9 mouse cellular contexts compared by ENCODE assay signal in the genomic region with DNA sequence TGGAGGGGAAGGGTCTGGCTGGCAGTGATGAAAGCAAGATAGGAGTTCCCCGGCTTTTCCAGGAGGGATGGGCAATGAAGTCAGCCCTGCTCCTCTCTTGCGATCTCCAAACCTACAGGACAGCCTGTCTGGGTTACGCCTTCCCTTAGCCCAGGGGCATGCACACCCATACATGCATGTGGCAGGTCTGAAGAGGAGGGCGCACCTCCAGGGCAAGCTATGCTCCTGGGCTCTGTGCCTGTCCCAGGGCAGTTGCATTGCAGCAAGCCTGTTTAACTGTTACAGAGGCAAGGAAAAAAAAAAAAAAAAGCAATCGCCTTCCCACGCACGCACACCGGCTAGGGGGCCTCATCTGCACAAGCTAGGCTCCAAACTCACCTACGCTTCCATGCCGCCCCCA.
DNase-seq lines count a peak whose midpoint lies in the region; ATAC-seq lines count a peak whose summit lies in the region.
"Had no signal": no experiment of that assay in that cellular context is flagged by ENCODE, and none has a peak within 500 bp of the region (broad histone marks: within the 10 kb centered on the region; RNA-seq: fewer than 3 reads in every experiment).

No protein-coding gene starts in this region.

- peaks cover 23% of the 10 kb centered on the region for H3K27me3 ChIP-seq in erythroblast, embryonic 14.5 days (ENCODE audit: control insufficient read depth)
- peaks cover 27% of the 10 kb centered on the region for H3K27me3 ChIP-seq in embryonic facial prominence, embryonic 13.5 days
- no peaks in the 10 kb centered on the region; the same call in 1 of the 2 replicates for H3K27me3 ChIP-seq in midbrain, embryonic 15.5 days (replicated peaks)

- H3K4me2 ChIP-seq in embryonic facial prominence, embryonic 13.5 days, result peak overlapping the region; percentile 66
- peak overlapping the region; percentile 55 for H3K4me2 ChIP-seq in midbrain, embryonic 15.5 days

- no peaks in the 10 kb centered on the region for H3K36me3 ChIP-seq in erythroblast, embryonic 14.5 days (ENCODE audit: control insufficient read depth)
- no peaks in the 10 kb centered on the region for H3K36me3 ChIP-seq in embryonic facial prominence, embryonic 13.5 days
- no peaks in the 10 kb centered on the region for H3K36me3 ChIP-seq in midbrain, embryonic 15.5 days (replicated peaks)
- H3K36me3 ChIP-seq: G1E had no signal

- WGBS in embryonic facial prominence, embryonic 13.5 days, result 29% methylated on average over 10 of the region's 10 CpGs
- 24% methylated on average over 10 of the region's 10 CpGs for WGBS in midbrain, embryonic 15.5 days

- H3K4me1 ChIP-seq in erythroblast, embryonic 14.5 days (ENCODE audit: control insufficient read depth), result no peaks in the 10 kb centered on the region
- H3K4me1 ChIP-seq in embryonic facial prominence, embryonic 13.5 days, result no peaks in the 10 kb centered on the region
- H3K4me1 ChIP-seq in midbrain, embryonic 15.5 days, result no peaks in the 10 kb centered on the region

- ATAC-seq in erythroblast, adult 5-6 weeks (replicated peaks; ENCODE audit: low FRiP score, poor library complexity, severe bottlenecking), result no peak
- ATAC-seq in embryonic facial prominence, embryonic 13.5 days (ENCODE audit: insufficient number of reproducible peaks, insufficient read depth, low FRiP score, low TSS enrichment, low read depth), result no peak
- ATAC-seq in midbrain, embryonic 15.5 days (replicated peaks), result peak; percentile 40

- peak overlapping the region; percentile 64 for H3K4me3 ChIP-seq in erythroblast, embryonic 14.5 days (replicated peaks)
- H3K4me3 ChIP-seq in embryonic facial prominence, embryonic 13.5 days, result peak overlapping the region; percentile 55
- peak overlapping the region; percentile 60 for H3K4me3 ChIP-seq in midbrain, embryonic 15.5 days

- peaks cover 5% of the 10 kb centered on the region; the same call in 1 of the 2 replicates for H3K9me3 ChIP-seq in erythroblast, embryonic 14.5 days (ENCODE audit: control insufficient read depth, low read length)
- H3K9me3 ChIP-seq in embryonic facial prominence, embryonic 13.5 days, result no peaks in the 10 kb centered on the region
- no peaks in the 10 kb centered on the region for H3K9me3 ChIP-seq in midbrain, embryonic 15.5 days

- H3K27ac ChIP-seq in embryonic facial prominence, embryonic 13.5 days, result no peak overlapping the region
- H3K27ac ChIP-seq in midbrain, embryonic 15.5 days, result peak overlapping the region; percentile 30; the same call in 1 of the 2 replicates

- peak overlapping the region; percentile 67 for H3K9ac ChIP-seq in embryonic facial prominence, embryonic 13.5 days
- peak overlapping the region; percentile 43; the same call in 1 of the 2 replicates for H3K9ac ChIP-seq in midbrain, embryonic 15.5 days

- peak; percentile 14 for DNase-seq in CD4-positive helper T cell, adult 2 months (ENCODE audit: low read depth, low spot score)
- DNase-seq in layer of hippocampus, adult 18-20 months (ENCODE audit: low spot score in 2 of 2), result peak; percentile 8 to 45
- DNase-seq in thymus, postnatal 25 days, result peak; percentile 31
- no peak for DNase-seq in kidney, postnatal 25 days

Comparison
In these comparisons a context has a peak if more than half of its experiments do, and no peak if none do; other contexts are left out.
1. DNase-seq: peak in CD4-positive helper T cell, adult 2 months (single experiment), layer of hippocampus, adult 18-20 months (2 of 2) and thymus, postnatal 25 days (single experiment); none in kidney, postnatal 25 days (0 of 2).
2. Peak in every context shown above with its lines, with median percentiles within 50 percentile points of each other: H3K4me3 ChIP-seq.